Mouse (Mus musculus) retina, adult 2 months (tissue): ENCODE results near the gene Slc6a18.

ENCODE experiments used
- DNase-seq: peaks from one replicate; pipeline ENCODE4 v3.0.0-alpha.2; 2012; ENCODE audit warnings: low read depth, low spot score

The Slc6a18 gene

GRCm38 (mm10) chr13:73685502-73685901 is 7.7 kb upstream of the Slc6a18 start:
- DNase-seq, result no peak

GRCm38 (mm10) chr13:73684412-73684811 is 6.6 kb upstream of the Slc6a18 start:
- DNase-seq, result no peak

- DNase-seq, result no peak
These were observed 5.9 kb upstream of the Slc6a18 start for GRCm38 (mm10) chr13:73683682-73684081.

- DNase-seq, result no peak
These were observed 4.4 kb upstream of the Slc6a18 start for GRCm38 (mm10) chr13:73682226-73682625.

GRCm38 (mm10) chr13:73680394-73680793 is 2.6 kb upstream of the Slc6a18 start:
- no peak for DNase-seq

- DNase-seq, result no peak
These were observed 1.5 kb upstream of the Slc6a18 start for GRCm38 (mm10) chr13:73679311-73679710.

GRCm38 (mm10) chr13:73675161-73675560 is 2.7 kb downstream of the Slc6a18 start:
- no peak for DNase-seq

GRCm38 (mm10) chr13:73660163-73660695 is 17.6 kb downstream of the Slc6a18 start:
- no peak for DNase-seq

- no peak for DNase-seq
These were observed 18.9 kb downstream of the Slc6a18 start for GRCm38 (mm10) chr13:73658953-73659352.

GRCm38 (mm10) chr13:73654976-73655375 is 22.8 kb downstream of the Slc6a18 start:
- DNase-seq, result no peak

GRCm38 (mm10) chr13:73653266-73653665 is 24.6 kb downstream of the Slc6a18 start:
- DNase-seq, result no peak

- peak; percentile 18 for DNase-seq
These were observed 31.3 kb downstream of the Slc6a18 start for GRCm38 (mm10) chr13:73646397-73647087.

GRCm38 (mm10) chr13:73641296-73641695 is 36.5 kb downstream of the Slc6a18 start:
- no peak for DNase-seq

GRCm38 (mm10) chr13:73637826-73638225 is 40.0 kb downstream of the Slc6a18 start:
- no peak for DNase-seq

- no peak for DNase-seq
These were observed 46.0 kb downstream of the Slc6a18 start for GRCm38 (mm10) chr13:73631837-73632236.

GRCm38 (mm10) chr13:73628586-73629113 is 49.2 kb downstream of the Slc6a18 start:
- no peak for DNase-seq

GRCm38 (mm10) chr13:73626745-73627549 is 50.9 kb downstream of the Slc6a18 start, which contains the start of gene Tert:
Tert (plus strand) TSS chr13:73626911.
- DNase-seq, result no peak

- no peak for DNase-seq
These were observed 51.4 kb downstream of the Slc6a18 start for GRCm38 (mm10) chr13:73626410-73626744.

GRCm38 (mm10) chr13:73620637-73621036 is 57.2 kb downstream of the Slc6a18 start:
- DNase-seq, result no peak

- DNase-seq, result no peak
These were observed 59.4 kb downstream of the Slc6a18 start for GRCm38 (mm10) chr13:73618406-73618805.
